Mouse (Mus musculus): ENCODE data around the gene Cnnm4.

Cnnm4 gene

GRCm38 (mm10) chr1:36545382-36545781 lies 74.0 kb downstream of the Cnnm4 start:
- no peak for DNase-seq

GRCm38 (mm10) chr1:36545845-36546600 lies 74.6 kb downstream of the Cnnm4 start:
- DNase-seq = peak; percentile 62

- DNase-seq = peak; percentile 99
These were observed 75.6 kb downstream of the Cnnm4 start, which contains the start of gene Ankrd39 for GRCm38 (mm10) chr1:36546888-36547471. Gene Ankrd39, minus strand, starts transcription at chr1:36547445.

GRCm38 (mm10) chr1:36547981-36548598 lies 76.7 kb downstream of the Cnnm4 start:
- DNase-seq = peak; percentile 56

- DNase-seq = no peak
These were observed 77.4 kb downstream of the Cnnm4 start for GRCm38 (mm10) chr1:36548771-36549170.

- no peak for DNase-seq
These were observed 78.1 kb downstream of the Cnnm4 start for GRCm38 (mm10) chr1:36549491-36549890.

- no peak for DNase-seq
These were observed 78.8 kb downstream of the Cnnm4 start for GRCm38 (mm10) chr1:36550075-36550863.

DNA sequence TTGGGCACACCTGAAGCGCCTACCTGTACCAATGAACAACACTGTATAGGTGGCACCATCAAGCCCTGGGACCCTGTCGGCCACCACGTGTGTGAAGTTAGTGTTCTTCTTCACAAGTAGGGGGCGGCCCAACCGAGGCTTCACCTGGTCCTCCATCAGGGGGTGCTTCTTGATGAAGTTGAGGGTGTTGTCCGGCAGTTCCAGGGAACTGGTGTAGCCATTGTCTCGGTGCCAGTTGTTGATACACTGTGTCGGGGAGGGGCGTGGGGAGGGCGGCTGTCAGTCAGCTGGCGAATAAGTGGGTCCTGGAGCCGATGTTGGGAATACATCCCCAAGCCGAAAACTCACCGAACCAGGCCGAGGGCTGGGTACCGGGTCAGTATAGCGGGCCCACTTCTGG lies 80.5 kb downstream of the Cnnm4 start:
- no peak for DNase-seq

GRCm38 (mm10) chr1:36552506-36552905 lies 81.1 kb downstream of the Cnnm4 start:
- no peak for DNase-seq

GRCm38 (mm10) chr1:36554633-36555399 lies 83.4 kb downstream of the Cnnm4 start:
- DNase-seq = no peak

GRCm38 (mm10) chr1:36555798-36556395 lies 84.5 kb downstream of the Cnnm4 start:
- DNase-seq = no peak

DNA sequence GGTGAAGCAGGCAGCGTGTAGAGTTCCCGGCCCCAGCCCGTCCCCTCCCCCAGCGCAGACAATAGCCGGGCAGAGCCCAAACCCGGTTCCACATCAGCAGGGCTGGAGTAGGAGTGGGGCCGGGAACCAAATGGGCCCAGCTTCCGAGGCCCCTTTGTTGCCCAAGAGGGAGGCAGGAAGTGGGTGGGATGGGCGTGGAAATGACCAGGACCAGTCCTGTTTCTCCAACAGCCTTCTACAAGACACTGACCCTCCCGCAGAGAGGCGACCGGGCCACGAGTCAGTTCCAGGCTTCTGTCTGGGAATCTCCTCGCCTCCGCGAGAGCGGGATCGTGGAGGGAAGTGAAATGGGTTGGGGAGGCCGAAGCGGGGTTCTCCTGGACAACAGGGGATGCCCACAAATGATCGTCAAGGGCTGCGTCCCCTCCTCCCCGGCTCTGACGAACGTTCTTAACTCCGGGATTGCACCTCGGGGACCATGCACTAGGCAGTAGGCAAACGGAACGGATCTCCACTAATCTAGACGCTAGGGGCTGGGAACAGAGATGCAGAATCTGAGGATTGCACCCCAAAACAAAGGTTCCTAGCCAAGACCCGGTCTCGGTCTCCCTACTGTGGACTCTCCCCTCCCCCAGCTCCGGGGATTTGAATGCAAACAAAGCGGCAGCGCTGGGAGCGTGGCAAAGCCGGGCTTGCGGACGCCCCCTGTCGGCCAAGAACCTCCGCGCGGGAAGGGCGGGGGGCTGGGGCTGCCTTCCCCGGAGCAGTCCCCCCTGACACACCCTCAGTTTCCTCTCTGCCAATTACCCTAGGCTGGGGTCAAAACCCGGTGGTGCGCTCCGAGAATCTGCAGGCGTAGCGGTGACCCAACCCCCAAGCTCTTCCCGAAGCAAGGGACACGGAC lies 85.4 kb downstream of the Cnnm4 start:
- peak; percentile 95 for DNase-seq

- DNase-seq = peak; percentile 89
These were observed 86.1 kb downstream of the Cnnm4 start for GRCm38 (mm10) chr1:36557457-36558011.
